Mouse (Mus musculus) forebrain, embryonic 11.5 days (tissue): Measurements from ENCODE around the gene Gm6583. TPM values are rescaled to one million over a fixed set of nuclear protein-coding genes. Genes with fewer than 3 reads are reported as not detected.

Experiments used
- ATAC-seq: fragments of 200-750 bp; cut with Nextera tagmentation; replicated peaks from 2 replicates; pipeline ENCODE4 v1.8.0; 2017; ENCODE audit warnings: moderate TSS enrichment; ENCODE audit not compliant: low FRiP score
- DNase-seq: peaks from one replicate; pipeline ENCODE4 v3.0.0-alpha.2; 2017; ENCODE audit warnings: low spot score
- H3K27ac ChIP-seq: fragments of 300-500 bp; sonication (generic); 2 replicates; pipeline ENCODE4 v1.5.1; 2014; ENCODE audit warnings: low read depth, low read length
- H3K27me3 ChIP-seq: fragments of 300-500 bp; sonication (generic); 2 replicates; pipeline ENCODE4 v1.6.1; 2014; ENCODE audit warnings: mild to moderate bottlenecking, low read length, mixed read lengths; ENCODE audit not compliant: control insufficient read depth, insufficient read depth
- H3K36me3 ChIP-seq: fragments of 300-500 bp; sonication (generic); 2 replicates; pipeline ENCODE4 v1.6.1; 2014; ENCODE audit warnings: mild to moderate bottlenecking, low read length, moderate library complexity, mixed read lengths; ENCODE audit not compliant: control insufficient read depth, insufficient read depth
- H3K4me1 ChIP-seq: fragments of 300-500 bp; sonication (generic); replicated peaks from 2 replicates; pipeline ENCODE4 v1.6.1; 2014; ENCODE audit warnings: low read length, mixed read lengths; ENCODE audit not compliant: control insufficient read depth, insufficient read depth
- H3K4me2 ChIP-seq: fragments of 300-500 bp; sonication (generic); 2 replicates; pipeline ENCODE4 v1.6.1; 2014; ENCODE audit warnings: low read depth, mild to moderate bottlenecking, low read length, moderate library complexity, mixed read lengths; ENCODE audit not compliant: severe bottlenecking
- H3K4me3 ChIP-seq: fragments of 300-500 bp; sonication (generic); 2 replicates; pipeline ENCODE4 v1.5.1; 2014; ENCODE audit warnings: low read depth, low read length
- H3K9ac ChIP-seq: fragments of 300-500 bp; sonication (generic); 2 replicates; pipeline ENCODE4 v1.6.1; 2014; ENCODE audit warnings: low read length
- H3K9me3 ChIP-seq: fragments of 300-500 bp; sonication (generic); 2 replicates; pipeline ENCODE4 v1.6.1; 2016; ENCODE audit warnings: low read length, mixed read lengths; ENCODE audit not compliant: control insufficient read depth
- WGBS: fragments of 180-500 bp; shearing (Covaris S2); extraction: QIAGEN DNeasy Blood & Tissue Kit; methylation state at CpG from one replicate; pipeline ENCODE4 v1.1.7; 2014; 5-methylcytosine and 5-hydroxymethylcytosine counted together
- polyA plus RNA-seq: library from polyadenylated mRNA; unstranded; fragments of >200 nt; fragmentation: Nextera tagmentation; extraction: Ambion mirVana; gene quantifications from 2 replicates; pipeline ENCODE4 v1.2.1, GENCODE M21; 2014

Gm6583 gene
- polyA plus RNA-seq, 1 experiment from 2014 or later, result 0.29 TPM

GRCm38 (mm10) chr5:112316468-112316867 is 39.4 kb downstream of the Gm6583 start:
- no peak for DNase-seq
- Histone ChIP-seq H3K4me1 (no peaks in the 10 kb centered on the region; the same call in 1 of the 2 replicates), H3K4me2 (no peak overlapping the region), H3K9ac (no peak overlapping the region), H3K4me3 (no peak overlapping the region), H3K27me3 (no peaks in the 10 kb centered on the region), H3K9me3 (no peaks in the 10 kb centered on the region), H3K27ac (no peak overlapping the region), H3K36me3 (no peaks in the 10 kb centered on the region; the same call in 1 of the 2 replicates)
- no peak for ATAC-seq
- 70% methylated on average over 5 of the region's 5 CpGs for WGBS

- DNase-seq, result no peak
- Histone ChIP-seq H3K27me3 (no peaks in the 10 kb centered on the region), H3K9me3 (no peaks in the 10 kb centered on the region), H3K9ac (no peak overlapping the region), H3K36me3 (no peaks in the 10 kb centered on the region; the same call in 1 of the 2 replicates), H3K4me3 (no peak overlapping the region), H3K4me1 (no peaks in the 10 kb centered on the region; the same call in 1 of the 2 replicates), H3K27ac (no peak overlapping the region), H3K4me2 (no peak overlapping the region)
- 58% methylated on average over 11 of the region's 11 CpGs for WGBS
- no peak for ATAC-seq
These were observed 42.5 kb downstream of the Gm6583 start for GRCm38 (mm10) chr5:112313222-112313885.

- ATAC-seq (no peak), DNase-seq (no peak)
- H3K9ac ChIP-seq, result no peak overlapping the region
- no peaks in the 10 kb centered on the region; the same call in 1 of the 2 replicates for H3K36me3 ChIP-seq
- 75% methylated on average over 5 of the region's 5 CpGs for WGBS
- H3K9me3 ChIP-seq, result no peaks in the 10 kb centered on the region
- H3K4me1 ChIP-seq, result no peaks in the 10 kb centered on the region
- no peak overlapping the region for H3K4me2 ChIP-seq
- H3K4me3 ChIP-seq, result no peak overlapping the region
- no peak overlapping the region for H3K27ac ChIP-seq
- H3K27me3 ChIP-seq, result no peaks in the 10 kb centered on the region
These were observed 50.0 kb downstream of the Gm6583 start for GRCm38 (mm10) chr5:112305842-112306241.

Other genes starting within 250 kb of the Gm6583 start
- 0.48 and 1.1 TPM in 2 replicates for gene Cryba4, start 103.5 kb downstream of the Gm6583 start, polyA plus RNA-seq
- gene Crybb1, start 100.2 kb downstream of the Gm6583 start, polyA plus RNA-seq, result 0.48 and 0.73 TPM in 2 replicates
- gene Tpst2, start 79.3 kb downstream of the Gm6583 start, polyA plus RNA-seq, result 30.9 and 34.3 TPM in 2 replicates
- 32.5 and 33.7 TPM in 2 replicates for gene Tfip11, start 29.7 kb downstream of the Gm6583 start, polyA plus RNA-seq
- gene Srrd, start 13.0 kb downstream of the Gm6583 start, polyA plus RNA-seq, result 46.1 and 52.2 TPM in 2 replicates
- 32.9 and 35.4 TPM in 2 replicates for gene Hps4, start 12.9 kb downstream of the Gm6583 start, polyA plus RNA-seq
- gene Asphd2, start 38.8 kb upstream of the Gm6583 start, polyA plus RNA-seq, result 50.7 and 54.1 TPM in 2 replicates
- not detected in 2 replicates for gene Gm6588, start 93.4 kb upstream of the Gm6583 start, polyA plus RNA-seq
- 4.8 and 5.8 TPM in 2 replicates for gene Sez6l, start 221.2 kb upstream of the Gm6583 start, polyA plus RNA-seq